Comparison of ENCODE assay signal across 17 mouse cellular contexts in genomic region chr15:56128029-56128428, GRCm38 (mm10).
"Had no signal": no experiment of that assay in that cellular context is flagged by ENCODE, and none has a peak within 500 bp of the region (broad histone marks: within the 10 kb centered on the region; RNA-seq: fewer than 3 reads in every experiment).

No protein-coding gene starts in this region.

- H3K9ac ChIP-seq: lung, embryonic 15.5 days; midbrain, embryonic 13.5 days; midbrain, embryonic 15.5 days; neural tube, embryonic 12.5 days; stomach, embryonic 15.5 days had no signal

- H3K4me2 ChIP-seq: lung, embryonic 15.5 days; midbrain, embryonic 11.5 days; midbrain, embryonic 13.5 days; midbrain, embryonic 15.5 days; neural tube, embryonic 12.5 days; stomach, embryonic 15.5 days had no signal

- H3K36me3 ChIP-seq: lung, embryonic 15.5 days; midbrain, embryonic 13.5 days; midbrain, embryonic 15.5 days; neural tube, embryonic 12.5 days; stomach, embryonic 15.5 days had no signal

- ATAC-seq: lung, postnatal 0 days; midbrain, embryonic 13.5 days; midbrain, embryonic 15.5 days had no signal

- H3K27me3 ChIP-seq: lung, embryonic 15.5 days; megakaryocyte, embryonic 14.5 days; midbrain, embryonic 13.5 days; midbrain, embryonic 15.5 days; neural tube, embryonic 12.5 days; stomach, embryonic 15.5 days had no signal

- H3K4me1 ChIP-seq: lung, embryonic 15.5 days; megakaryocyte, embryonic 14.5 days; midbrain, embryonic 13.5 days; midbrain, embryonic 15.5 days; neural tube, embryonic 12.5 days; stomach, embryonic 15.5 days had no signal

- H3K27ac ChIP-seq: lung, embryonic 15.5 days; macrophage; midbrain, embryonic 13.5 days; midbrain, embryonic 15.5 days; neural tube, embryonic 12.5 days; stomach, embryonic 15.5 days; stomach, postnatal 0 days had no signal

- H3K4me3 ChIP-seq: lung, embryonic 15.5 days; megakaryocyte, embryonic 14.5 days; midbrain, embryonic 13.5 days; midbrain, embryonic 15.5 days; neural tube, embryonic 12.5 days; stomach, embryonic 15.5 days had no signal

- H3K9me3 ChIP-seq: lung, embryonic 15.5 days; megakaryocyte, embryonic 14.5 days; midbrain, embryonic 13.5 days; midbrain, embryonic 15.5 days; neural tube, embryonic 12.5 days; stomach, embryonic 15.5 days had no signal

- DNase-seq: lung, adult 2 months; lung, postnatal 14 days; lung, postnatal 36 days; right cerebral cortex, postnatal 14 days; thymus, adult 2 months; thymus, postnatal 25 days; thymus, postnatal 4 days had no signal
